Mouse (Mus musculus): ENCODE measurements at regions not wholly inside any gene's neighbourhood (a gene's known extent, or its start where the extent isn't known, plus 50 kb on each side); places are given as distances from the start of the nearest gene placed in this dataset.

DNA sequence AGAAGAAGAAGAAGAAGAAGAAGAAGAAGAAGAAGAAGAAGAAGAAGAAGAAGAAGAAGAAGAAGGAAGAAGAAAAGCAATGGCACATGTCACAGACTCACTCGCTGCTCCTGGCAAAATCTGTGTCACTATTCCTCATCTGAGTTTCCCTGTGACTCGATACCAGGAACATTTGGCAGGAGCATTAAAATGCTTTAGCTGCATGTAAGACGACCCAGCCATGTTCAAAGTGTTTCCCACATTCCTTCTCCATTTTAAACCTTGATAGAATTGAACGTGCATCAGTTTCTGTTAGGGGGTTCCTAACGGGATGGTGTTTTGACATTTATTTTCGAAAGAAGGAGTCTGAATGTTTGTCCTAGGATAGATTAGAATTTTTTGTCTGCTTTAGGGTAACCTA lies 51.2 kb upstream of the Pja2 start:
- DNase-seq (ENCODE audit: low spot score), result no peak

DNA sequence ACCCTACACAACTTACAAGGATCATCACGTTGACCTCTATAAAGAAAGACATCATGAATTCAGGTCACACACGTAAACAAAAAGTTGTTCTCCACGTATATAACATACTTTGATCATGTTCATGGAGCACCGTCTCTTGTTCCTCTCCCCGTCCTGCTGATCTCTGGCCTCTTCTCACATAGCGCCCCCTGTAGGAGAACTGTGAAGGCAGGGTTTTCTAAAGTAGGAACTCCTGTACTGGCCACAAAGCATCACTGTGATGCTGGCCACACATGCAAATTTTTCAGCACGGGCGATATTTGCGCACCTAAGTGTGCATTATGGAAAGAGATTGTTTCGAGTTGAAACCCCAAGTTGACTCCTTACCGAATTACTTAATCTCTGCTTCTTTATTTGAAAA lies 51.9 kb upstream of the Pja2 start:
- DNase-seq (ENCODE audit: low spot score), result no peak

DNA sequence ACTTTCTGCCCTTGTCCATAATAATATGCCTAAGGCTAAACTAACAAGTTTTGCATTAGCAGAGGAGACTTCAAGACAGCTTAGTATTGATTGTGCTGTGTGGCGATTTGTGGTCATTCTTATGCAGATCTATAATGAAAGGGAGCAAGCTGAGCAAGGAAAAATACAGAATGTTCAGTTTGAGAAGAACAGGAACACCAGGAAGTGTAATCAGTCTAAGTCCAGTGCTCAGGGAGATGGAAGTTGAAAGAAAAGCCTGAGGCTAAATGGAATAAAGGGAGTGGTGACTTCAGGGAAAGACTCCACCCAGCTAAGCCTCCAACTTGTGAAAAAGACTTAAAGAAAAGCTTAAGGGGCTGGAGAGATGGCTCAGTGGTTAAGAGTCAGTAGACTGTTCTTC lies 58.6 kb upstream of the Pja2 start:
- DNase-seq (ENCODE audit: low spot score), result no peak

DNA sequence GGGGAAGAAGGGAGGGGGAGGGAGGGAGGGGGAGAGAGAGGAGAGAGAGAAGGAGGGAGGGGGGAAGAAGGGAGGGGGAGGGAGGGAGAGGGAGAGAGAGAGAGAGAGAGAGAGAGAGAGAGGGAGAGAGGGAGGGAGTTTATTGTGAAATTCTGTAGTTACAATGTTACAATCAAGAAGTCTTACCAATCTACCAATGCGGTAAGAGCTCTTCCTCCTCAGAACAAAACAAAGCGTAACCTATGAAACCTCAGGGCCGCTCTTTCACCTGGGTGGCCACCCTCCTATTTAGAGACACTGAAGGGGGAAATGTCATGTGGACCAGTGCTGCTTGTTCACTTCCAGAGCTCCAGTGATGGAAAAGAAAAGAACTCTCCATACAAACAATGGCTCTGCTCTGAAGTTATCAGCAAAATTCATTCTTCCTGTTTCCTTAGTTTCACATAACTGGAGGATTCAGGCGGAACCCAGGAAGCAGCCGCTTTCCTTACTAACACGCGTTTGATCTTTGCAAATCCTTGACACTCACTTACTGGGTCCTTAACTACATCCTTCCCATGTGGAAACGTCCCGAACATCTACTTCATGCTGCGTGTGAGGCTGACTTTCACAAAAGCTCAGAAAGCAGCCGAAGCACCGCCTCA lies 65.7 kb upstream of the Pja2 start:
- no peak for DNase-seq (ENCODE audit: low spot score)

DNA sequence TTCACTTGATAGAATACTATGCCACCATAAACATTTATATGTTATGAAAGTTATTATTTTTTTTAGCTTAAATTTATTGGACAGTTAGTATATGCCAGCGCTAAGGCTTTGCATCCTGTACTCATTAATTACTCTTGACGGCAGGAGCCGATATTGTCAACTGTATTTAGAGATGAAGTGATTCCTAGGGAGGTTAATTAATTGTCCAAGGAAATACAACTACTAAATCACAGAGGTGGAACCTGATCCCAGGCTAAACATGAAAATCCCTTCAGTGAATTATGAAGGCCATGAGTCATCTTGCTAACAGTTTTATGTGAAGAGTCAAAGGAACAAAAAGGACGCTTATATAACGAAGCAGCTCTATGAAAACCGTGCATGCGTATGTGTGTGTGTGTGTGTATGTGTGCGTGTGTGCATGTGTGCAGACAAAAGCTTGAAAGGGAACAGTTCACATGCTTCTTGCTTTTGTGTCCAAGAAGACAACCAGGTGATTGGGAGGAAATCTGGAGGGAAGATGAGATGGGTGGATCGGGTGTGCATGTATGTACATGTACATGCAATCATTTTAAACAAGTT lies 66.5 kb upstream of the Pja2 start:
- no peak for DNase-seq (ENCODE audit: low spot score)

DNA sequence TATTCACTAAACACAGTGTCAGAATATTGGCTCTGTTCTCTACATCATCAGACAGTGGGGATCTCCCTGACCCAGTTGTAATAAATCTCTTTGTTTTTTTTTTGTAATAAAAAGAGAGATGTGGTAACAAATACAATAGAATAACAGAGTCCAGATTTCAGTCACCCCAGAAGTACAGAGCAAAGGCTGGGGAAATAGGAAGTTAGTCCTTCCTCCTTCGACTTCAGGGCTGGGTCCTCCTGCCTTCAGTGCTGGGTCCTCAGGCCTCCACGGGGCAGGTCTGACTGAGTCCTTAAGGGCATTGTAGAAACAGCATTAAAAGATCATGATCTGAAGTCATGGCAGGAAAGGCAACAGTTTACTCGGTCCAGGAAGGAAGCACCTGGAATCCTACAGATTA lies 67.0 kb upstream of the Pja2 start:
- no peak for DNase-seq (ENCODE audit: low spot score)

DNA sequence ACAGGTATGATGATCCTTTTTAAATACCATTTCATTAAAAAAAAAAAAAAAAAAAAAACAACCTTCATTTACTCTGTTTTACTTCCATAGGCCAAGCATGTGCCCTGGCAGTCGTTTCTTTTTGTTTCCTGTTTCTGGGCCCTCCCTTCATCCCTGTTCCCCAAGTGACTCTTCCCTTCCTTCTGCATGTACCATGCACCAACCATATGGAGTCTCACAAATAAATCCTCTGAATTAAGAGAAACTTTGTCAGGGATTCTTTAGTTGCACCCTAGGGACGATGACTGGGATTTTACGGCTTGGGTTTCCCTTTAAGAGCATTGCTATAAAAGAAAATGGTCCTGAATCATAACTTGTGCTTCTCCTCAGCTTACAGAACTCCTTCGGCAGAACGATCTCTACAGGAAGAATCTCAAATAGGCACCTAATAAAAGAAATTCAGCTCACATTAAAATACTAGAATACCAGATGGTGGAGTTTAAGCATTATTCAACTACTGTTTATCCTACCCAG lies 75.1 kb upstream of the Pja2 start:
- DNase-seq (ENCODE audit: low spot score), result no peak

DNA sequence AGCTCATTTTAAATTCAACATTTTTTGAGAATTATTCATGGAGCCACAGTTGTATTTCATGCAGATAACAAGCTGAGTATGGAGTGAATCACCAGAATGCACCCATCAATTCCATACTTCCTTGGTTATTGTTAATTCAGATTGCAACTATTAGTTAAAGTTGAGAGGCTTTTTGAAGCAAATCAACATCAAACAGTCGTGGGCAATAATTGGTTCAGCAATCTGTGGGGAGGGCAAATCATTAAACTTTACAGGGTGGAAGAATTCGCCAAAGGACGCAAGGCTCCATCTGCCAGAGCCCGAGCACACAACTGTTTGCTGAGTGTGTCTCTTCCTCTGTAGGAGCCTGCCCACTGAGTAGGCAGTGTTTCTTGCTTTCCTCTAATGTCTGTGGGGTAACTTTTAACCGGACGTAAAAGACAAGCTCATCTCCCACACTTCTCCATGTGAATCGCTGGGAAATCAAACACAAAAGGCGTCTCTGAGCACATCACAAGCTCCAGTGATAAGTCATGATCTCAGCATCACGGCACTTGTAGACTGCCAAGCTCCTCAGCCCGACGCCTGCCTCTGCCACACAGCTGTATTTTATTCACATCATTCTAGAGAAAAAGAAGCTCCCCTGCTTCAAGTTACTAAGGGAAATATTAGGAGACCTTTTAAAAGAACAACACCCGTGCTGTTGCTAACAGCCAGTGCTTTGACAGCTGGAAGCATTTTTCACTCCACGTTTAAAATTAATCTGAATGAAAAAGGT lies 75.7 kb upstream of the Pja2 start:
- DNase-seq (ENCODE audit: low spot score), result no peak

DNA sequence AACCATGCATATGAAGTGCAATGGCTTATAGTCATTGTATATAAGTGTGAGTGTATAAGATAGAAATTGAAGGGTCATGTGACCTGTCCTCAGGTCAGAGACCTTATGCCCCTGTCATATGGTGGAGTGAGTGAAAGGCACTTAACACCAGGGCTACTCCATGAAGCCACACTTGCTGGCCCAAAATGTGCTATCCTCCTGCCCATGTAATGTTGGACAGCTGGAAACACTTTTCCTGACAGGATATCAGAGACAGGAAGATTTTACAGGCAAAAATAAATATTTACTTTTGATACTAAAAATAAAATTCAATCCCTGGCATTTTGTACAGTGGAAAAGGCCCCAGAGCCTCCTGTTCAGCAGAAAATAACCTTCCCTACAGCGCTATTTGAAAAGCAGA lies 94.1 kb upstream of the Pja2 start:
- no peak for DNase-seq (ENCODE audit: low spot score)

DNA sequence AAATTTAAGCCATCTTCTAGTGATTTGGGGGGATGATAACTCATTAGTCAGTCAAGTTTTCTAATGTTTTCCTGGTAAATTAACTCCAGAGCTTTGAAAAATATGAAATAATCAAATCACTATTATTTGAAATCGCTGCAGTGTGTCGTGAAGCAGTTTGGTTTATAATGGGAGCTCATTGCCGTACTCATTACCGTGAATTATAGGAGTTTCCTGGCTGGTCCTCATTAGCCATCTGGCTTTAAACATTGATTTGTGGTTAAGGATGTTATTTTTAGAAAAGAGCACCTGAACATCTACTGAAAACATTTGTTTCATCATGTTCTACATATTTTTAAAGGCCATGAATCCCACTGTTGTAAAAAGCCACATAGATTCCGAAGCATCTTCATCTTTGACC lies 94.8 kb upstream of the Pja2 start:
- no peak for DNase-seq (ENCODE audit: low spot score)

DNA sequence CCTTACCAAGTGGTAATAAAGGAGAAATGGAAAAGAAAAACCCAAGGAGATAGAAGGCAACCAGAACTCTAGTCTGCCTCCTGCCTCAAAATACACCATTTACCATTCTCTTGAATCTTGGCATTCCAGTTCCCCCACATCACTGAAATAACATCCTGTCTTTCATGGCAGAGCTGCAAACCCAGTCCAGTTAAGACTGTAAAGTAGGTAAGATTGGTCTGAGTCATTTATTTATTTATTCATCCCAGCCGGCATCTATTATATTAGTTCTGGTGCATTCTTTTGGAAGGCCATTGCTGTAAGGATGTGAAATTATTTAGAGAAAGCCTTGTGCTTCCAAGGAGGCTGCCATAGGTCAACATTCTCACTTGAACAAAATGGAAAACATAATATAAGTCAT lies 107.9 kb upstream of the Pja2 start:
- DNase-seq (ENCODE audit: low spot score), result no peak

DNA sequence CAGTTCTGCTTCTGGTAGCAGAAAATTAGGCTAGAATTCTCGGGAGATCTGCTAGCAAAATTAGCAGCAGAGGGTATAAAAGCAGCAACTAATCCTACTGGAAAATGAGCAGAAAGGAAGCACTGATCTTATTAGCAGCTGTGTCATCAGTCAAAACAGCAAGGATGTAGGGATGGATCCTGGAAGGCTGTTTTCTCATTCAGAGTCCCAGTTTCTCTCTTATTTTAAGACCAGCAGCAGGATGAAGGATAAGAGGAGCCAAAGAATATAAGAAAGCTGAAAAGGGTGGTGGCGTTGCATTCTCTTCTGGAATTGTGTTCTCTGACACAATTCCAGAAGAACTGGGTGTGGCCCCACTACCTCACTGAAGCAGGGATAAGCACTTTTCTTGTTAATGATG lies 123.0 kb upstream of the Pja2 start:
- no peak for DNase-seq (ENCODE audit: low spot score)

DNA sequence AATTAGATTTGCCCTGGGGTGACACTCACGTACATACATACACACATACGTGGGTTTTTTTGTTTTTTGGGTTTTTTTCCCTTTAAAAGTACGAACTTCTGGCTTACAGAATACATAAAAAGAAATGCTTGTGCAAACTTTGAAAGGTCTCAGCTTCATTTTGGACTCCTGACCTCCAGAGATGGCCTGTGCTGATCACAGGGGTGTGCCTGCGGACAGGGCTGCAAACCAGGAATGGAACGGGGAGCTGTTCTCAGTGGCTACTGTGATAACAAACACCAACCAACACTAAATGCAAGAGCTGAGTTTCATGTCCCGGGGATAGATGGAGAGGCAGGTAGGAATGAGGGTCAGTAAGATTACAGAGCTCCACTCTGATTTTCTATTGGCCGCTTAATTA lies 134.3 kb upstream of the Man2a1 start:
- DNase-seq (ENCODE audit: low spot score), result no peak

DNA sequence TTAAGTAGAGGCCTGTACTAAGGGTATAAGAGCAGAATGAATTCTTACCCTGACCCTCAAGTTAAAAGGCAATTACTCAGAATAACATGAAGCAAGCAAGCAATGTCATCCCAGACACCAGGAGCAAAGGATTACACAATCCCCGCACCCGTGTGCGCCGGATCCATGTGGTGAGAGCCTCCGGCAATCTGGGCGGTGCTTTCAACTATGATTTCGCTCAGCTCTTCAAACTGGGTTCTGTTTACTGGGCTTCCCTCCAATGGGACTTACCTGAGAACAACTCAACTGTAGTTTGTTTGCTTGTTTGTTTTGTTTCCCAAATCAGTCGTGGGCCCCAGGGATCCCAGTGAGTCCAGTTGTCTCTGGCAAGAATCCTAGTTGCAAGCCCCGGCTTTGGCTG lies 133.8 kb upstream of the Man2a1 start:
- no peak for DNase-seq (ENCODE audit: low spot score)

DNA sequence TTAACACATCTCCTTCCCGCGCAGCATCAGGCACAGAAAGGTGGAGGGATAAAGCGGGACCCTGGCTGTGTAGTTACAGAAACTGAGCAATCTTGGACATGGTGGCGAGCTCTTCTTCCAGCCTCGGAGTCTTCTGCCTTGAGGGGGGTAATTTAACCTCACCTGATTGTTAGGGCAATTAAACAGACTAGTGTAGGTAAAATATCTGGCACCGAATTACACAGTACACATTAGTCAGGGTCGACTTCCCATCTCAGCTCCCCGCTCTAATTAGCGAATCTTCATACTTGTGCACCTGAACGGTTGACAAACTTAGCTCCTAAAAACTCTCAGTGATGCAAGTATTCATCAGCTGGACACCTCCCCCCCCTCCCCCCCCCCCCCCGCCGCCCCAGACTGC lies 133.2 kb upstream of the Man2a1 start:
- DNase-seq (ENCODE audit: low spot score), result no peak

DNA sequence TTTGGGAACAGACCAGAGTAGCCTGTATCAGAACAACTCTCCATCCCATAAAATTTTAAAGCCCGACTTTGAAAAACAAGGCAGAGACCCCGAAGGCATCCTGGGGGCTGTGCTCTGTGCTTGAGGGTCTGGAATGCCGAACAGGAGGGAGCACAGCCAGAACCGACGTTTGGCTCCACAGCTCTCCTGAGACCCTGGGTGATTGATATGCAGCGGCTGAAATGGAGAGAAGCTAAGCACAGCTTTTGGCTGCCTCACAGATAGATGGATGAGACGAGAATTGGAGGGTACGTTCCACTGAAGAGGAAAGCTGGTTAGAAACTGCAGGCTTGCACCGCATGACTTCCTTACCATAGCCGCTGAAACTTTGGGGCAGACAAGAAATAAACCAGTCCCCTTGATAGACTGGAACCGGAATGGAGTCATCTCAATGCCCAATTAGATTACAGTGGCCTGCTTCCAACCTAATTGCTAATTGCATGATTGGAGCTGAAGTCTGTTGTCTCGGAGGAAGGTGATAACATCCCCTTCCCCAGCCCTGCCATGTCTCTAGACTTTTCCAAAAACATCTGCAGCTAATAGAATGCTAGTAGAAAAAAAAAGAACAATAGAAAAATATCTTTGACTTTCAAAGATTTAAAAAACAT lies 130.7 kb upstream of the Man2a1 start:
- no peak for DNase-seq (ENCODE audit: low spot score)

DNA sequence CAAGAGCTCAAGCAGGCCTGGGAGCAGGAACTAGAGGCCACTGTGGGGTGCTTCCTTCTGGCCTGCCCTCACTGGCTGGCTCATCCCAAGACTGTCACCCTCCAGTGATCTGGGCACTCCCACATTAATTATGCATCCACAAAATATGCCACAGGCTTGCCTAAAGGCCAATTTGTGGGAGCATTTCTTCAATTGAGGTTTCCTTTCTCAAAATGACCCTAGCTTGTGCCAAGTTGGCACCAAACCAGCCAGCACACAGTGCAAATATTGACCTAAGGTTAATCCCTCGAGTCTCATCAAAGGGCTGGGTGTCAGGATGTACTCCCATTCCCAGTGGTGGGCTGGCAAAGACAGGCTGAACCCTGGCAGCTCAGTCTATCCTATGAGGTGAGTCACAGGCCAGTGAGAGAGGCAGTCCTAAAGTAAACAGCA lies 119.9 kb upstream of the Man2a1 start:
- DNase-seq (ENCODE audit: low spot score), result peak; percentile 30

DNA sequence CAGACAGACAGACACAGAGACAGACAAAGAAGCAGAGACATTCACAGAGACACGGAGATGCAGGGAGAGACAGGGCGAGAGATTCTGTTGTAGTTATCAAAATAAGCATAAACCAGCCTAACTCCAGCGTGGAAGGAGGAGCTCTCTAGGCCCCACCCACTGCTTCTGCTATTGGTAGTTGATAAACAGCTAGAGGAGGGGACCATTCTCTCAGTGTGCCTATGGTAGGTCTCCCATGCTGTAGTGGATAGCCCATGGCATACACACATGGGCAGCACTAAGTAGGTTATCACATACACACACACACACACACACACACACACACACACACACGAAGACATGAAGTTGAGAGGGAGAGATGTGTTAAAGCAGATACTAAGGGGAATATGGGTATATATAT lies 115.7 kb upstream of the Man2a1 start:
- DNase-seq (ENCODE audit: low spot score), result no peak

DNA sequence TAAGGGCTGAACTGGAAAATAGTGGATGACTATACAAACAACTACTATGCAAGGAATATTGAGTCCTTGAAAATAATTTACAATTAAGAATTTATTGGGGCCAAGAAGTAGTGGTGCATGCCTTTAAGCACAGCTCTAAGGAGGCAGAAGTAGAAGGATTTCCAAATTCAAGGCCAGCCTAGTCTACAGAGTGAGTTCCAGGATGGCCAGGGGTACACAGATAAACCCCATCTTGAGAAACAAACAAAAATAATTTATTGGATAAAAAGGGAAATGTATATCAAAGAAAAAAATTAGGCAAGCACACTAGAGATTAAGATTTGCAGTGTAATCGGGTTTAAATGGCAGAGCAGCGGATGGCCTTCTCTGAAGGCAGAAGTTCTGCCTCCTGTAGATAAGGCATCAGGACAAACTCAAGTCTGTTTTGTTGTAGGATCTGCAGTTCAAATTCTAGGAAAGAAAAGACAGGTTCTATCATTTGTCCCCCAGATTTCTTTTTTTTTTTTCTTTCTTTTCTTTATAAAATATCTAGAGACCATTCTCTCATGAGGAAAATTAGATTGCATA lies 110.7 kb upstream of the Man2a1 start:
- no peak for DNase-seq (ENCODE audit: low spot score)

DNA sequence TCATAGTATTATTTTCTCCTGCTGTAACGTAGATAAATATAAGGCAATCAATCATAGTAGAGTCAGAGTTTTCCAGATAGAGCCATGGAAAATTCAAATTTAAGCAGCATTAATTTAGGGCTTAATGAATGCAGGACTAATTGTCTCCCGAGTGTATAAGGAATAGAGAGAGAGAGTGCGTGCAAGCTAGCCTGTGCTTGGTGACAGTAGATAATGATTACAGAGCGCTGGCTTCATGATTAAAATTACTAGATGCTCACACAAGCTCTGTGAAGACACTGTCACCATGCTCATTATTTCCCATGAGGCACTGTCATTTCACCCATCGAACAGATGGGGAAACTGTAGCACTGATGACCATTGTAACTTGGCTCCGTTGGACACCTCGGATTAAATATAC lies 109.9 kb upstream of the Man2a1 start:
- DNase-seq (ENCODE audit: low spot score), result no peak

DNA sequence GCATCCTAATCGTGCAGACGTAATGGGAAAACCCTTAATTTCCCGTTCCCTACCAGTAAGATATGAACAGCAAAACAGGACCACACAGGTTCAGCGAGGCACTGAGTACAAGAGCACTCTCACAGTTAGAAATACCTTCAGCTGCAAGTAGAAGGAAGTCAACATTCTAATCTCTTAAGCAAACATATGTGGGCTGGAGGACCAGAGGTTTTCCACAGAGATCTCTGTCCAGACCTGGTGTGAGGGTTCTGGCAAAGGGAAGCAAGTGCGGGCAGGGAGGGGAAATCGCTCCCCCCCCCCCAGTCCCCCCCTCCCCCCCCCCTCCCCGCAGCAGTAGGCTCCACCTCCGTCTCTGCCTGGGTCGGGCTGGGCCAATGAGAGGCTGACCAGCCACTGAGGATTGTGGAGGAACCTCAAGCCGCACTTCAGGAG lies 108.6 kb upstream of the Man2a1 start:
- no peak for DNase-seq (ENCODE audit: low spot score)

DNA sequence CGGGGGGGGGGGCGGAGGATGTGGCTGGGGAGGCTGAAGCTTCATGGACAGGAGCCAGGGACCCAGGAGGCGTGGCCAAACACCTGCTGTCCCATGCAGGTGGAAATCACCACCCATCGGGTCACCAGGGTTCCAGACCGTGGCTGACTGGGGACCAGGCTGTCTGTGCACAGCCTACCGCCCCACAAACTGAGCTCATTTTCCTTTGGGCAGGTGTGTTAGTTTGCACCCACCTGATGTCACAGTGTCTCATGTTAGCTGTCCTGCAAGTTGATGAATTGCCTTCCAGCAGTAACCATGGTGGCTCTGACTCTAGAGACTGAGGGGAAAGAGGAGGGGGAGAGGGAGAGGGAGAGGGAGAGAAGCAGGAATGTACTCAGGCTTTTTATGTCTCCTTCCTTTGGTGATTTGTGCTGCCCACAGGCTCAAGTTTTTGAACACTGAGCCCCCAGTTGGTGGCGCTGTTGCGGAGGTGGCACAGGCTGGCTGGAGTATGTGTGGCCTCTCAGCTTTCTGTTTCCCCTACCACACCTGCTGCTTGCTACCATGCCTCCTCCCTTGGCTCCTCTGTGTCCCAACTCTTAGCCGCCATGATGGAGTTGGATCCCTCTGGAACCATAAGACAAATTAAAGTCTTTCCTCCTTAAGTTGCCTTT lies 107.8 kb upstream of the Man2a1 start:
- DNase-seq (ENCODE audit: low spot score), result peak; percentile 31
